ENCODE assay signal across 8 mouse cellular contexts in genomic region chr9:74952756-74953247, GRCm38 (mm10). TPM values are rescaled to one million over a fixed set of nuclear protein-coding genes. Genes with fewer than 3 reads are reported as not detected.
DNase-seq lines count a peak whose midpoint lies in the region; ATAC-seq and TF ChIP-seq lines count a peak whose summit lies in the region.

Gene Fam214a, plus strand, starts transcription at chr9:74952884.

- peak within 1 kb of the TSS; percentile 89 for H3K4me2 ChIP-seq in hindbrain, embryonic 11.5 days (replicated peaks; ENCODE audit: low read depth, low read length)

- under 1% methylated on average over 57 of the region's 59 CpGs for WGBS in cerebellum, adult 2 months
- under 1% methylated on average over 51 of the region's 59 CpGs for WGBS in hindbrain, embryonic 11.5 days

- H3K36me3 ChIP-seq in hindbrain, embryonic 11.5 days (ENCODE audit: control insufficient read depth, insufficient read depth, low read length), result no peaks in the 10 kb centered on the region

- no peaks in the 10 kb centered on the region for H3K4me1 ChIP-seq in cerebellum, adult 2 months (ENCODE audit: control insufficient read depth, insufficient read depth, low read length)
- peaks cover 6% of the 10 kb centered on the region; the same call in 1 of the 2 replicates for H3K4me1 ChIP-seq in hindbrain, embryonic 11.5 days (replicated peaks; ENCODE audit: control insufficient read depth, insufficient read depth, low read length)

- peak; percentile 85 for DNase-seq in MEL-GATA-1-ER (ENCODE audit: extremely low read depth, low read depth)
- DNase-seq in cerebellum, adult 2 months, result peak; percentile 96
- DNase-seq in frontal cortex, adult 2 months (ENCODE audit: extremely low spot score in 1 of 2, low spot score in 1 of 2), result peak; percentile 94 to 98
- peak; percentile 94 for DNase-seq in hindbrain, embryonic 11.5 days (ENCODE audit: low spot score)
- DNase-seq in layer of hippocampus, postnatal 10 days (ENCODE audit: low spot score in 2 of 2), result peak; percentile 90 to 93
- DNase-seq in lung, postnatal 10 days, result peak; percentile 97
- DNase-seq in ovary, postnatal 36 days (ENCODE audit: low spot score), result peak; percentile 92
- peak; percentile 91 for DNase-seq in thymus, postnatal 25 days

- peak; percentile 95 for TF ChIP-seq POLR2A in cerebellum, adult 2 months (IDR thresholded peaks at IDR 0.05; ENCODE audit: borderline replicate concordance, insufficient read depth, low read length)

- peak within 1 kb of the TSS; percentile 40 for H3K27ac ChIP-seq in cerebellum, adult 2 months (ENCODE audit: insufficient read depth, low read length)
- H3K27ac ChIP-seq in hindbrain, embryonic 11.5 days (ENCODE audit: low read depth, low read length), result peak within 1 kb of the TSS; percentile 93

- peak within 1 kb of the TSS; percentile 87 for H3K9ac ChIP-seq in hindbrain, embryonic 11.5 days (ENCODE audit: low read depth, low read length)

- H3K9me3 ChIP-seq in hindbrain, embryonic 11.5 days (ENCODE audit: control insufficient read depth, low read length), result no peaks in the 10 kb centered on the region

- TF ChIP-seq CTCF in cerebellum, adult 2 months (IDR thresholded peaks at IDR 0.05; ENCODE audit: borderline replicate concordance, insufficient read depth, low read depth, low read length), result no peak

- no peaks in the 10 kb centered on the region for H3K27me3 ChIP-seq in cerebellum, adult 2 months (ENCODE audit: control insufficient read depth, insufficient read depth, low read length)
- no peaks in the 10 kb centered on the region for H3K27me3 ChIP-seq in hindbrain, embryonic 11.5 days (ENCODE audit: control insufficient read depth, insufficient read depth, low read length)

- peak; percentile 98 for ATAC-seq in hindbrain, embryonic 11.5 days (ENCODE audit: low FRiP score)

- H3K4me3 ChIP-seq in cerebellum, adult 2 months (replicated peaks; ENCODE audit: insufficient read depth, low read depth, low read length), result peak within 1 kb of the TSS; percentile 57
- H3K4me3 ChIP-seq in hindbrain, embryonic 11.5 days (ENCODE audit: low read depth, low read length), result peak within 1 kb of the TSS; percentile 88

RNA-seq across cellular contexts. Expression of gene Fam214a, which starts in this region (rescaled TPM):
- polyA plus RNA-seq in cerebellum, adult 2 months (2012; rRNA removed), result 36.2 and 39.2 TPM in 2 replicates
- 33.8 and 37.0 TPM in 2 replicates for polyA plus RNA-seq in frontal cortex, adult 2 months (2012; rRNA removed)
- 17.9 and 18.7 TPM in 2 replicates for polyA plus RNA-seq in hindbrain, embryonic 11.5 days (2014; fragmentation: Nextera tagmentation; extraction: Ambion mirVana)
- 10 to 100 TPM; 34.2 to 37.9 TPM for total RNA-seq in layer of hippocampus, postnatal 10 days (2021)

Comparison
In these comparisons a context has a peak if more than half of its experiments do, and no peak if none do; other contexts are left out.
1. Peak in every context shown above with its lines: DNase-seq, ATAC-seq, H3K4me3 ChIP-seq and H3K27ac ChIP-seq.